Mouse (Mus musculus): Measurements from ENCODE around the gene Gys2. TPM values are rescaled to one million over a fixed set of nuclear protein-coding genes. Genes with fewer than 3 reads are reported as not detected.

Gene Gys2
- polyA plus RNA-seq, 1 experiment, result not detected

- H3K4me1 ChIP-seq (ENCODE audit: control insufficient read depth, insufficient read depth, low read length), result peaks cover 12% of the 10 kb centered on the region
- H3K4me3 ChIP-seq (ENCODE audit: insufficient read depth, low read length), result no peak overlapping the region
- no peak for TF ChIP-seq POLR2A (IDR thresholded peaks at IDR 0.05; ENCODE audit: borderline replicate concordance, low read depth, low read length)
- H3K27ac ChIP-seq (ENCODE audit: insufficient read depth, low read depth, low read length), result no peak overlapping the region
These were observed 92.9 kb downstream of the Gys2 start for GRCm38 (mm10) chr6:142379961-142380360.

GRCm38 (mm10) chr6:142378576-142379330, 94.2 kb downstream of the Gys2 start:
- H3K27ac ChIP-seq (ENCODE audit: insufficient read depth, low read depth, low read length), result no peak overlapping the region
- H3K4me1 ChIP-seq (ENCODE audit: control insufficient read depth, insufficient read depth, low read length), result peaks cover 12% of the 10 kb centered on the region
- no peak overlapping the region for H3K4me3 ChIP-seq (ENCODE audit: insufficient read depth, low read length)
- TF ChIP-seq POLR2A (IDR thresholded peaks at IDR 0.05; ENCODE audit: borderline replicate concordance, low read depth, low read length), result no peak
- no peak for TF ChIP-seq CTCF (IDR thresholded peaks at IDR 0.05; ENCODE audit: low read depth, low read length)

DNA sequence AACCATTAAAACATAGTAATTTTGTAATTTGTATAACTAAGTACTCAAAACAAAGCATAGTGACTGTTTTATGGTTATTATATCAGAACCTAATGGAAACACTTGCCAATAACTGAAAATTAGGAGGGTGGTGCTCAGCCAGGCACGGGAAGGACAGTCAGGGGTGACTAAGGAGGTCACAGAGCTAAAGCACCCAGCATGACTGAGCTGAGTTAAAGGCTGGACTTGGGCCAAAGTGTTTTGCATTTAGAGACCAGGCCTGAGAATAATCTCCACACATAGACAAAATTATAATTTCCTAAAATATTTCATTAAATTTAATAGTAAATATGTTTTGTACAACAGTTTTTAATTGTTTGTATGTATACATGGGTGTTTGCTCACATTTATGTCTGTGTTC, 95.8 kb downstream of the Gys2 start:
- no peak for TF ChIP-seq POLR2A (IDR thresholded peaks at IDR 0.05; ENCODE audit: borderline replicate concordance, low read depth, low read length)
- TF ChIP-seq CTCF (IDR thresholded peaks at IDR 0.05; ENCODE audit: low read depth, low read length), result no peak
- H3K4me1 ChIP-seq (ENCODE audit: control insufficient read depth, insufficient read depth, low read length), result peaks cover 12% of the 10 kb centered on the region
- H3K27ac ChIP-seq (ENCODE audit: insufficient read depth, low read depth, low read length), result no peak overlapping the region
- no peak overlapping the region for H3K4me3 ChIP-seq (ENCODE audit: insufficient read depth, low read length)

Other genes starting within 250 kb of the Gys2 start
- gene Iapp, start 174.7 kb downstream of the Gys2 start, polyA plus RNA-seq (2012; ENCODE audit: insufficient read depth, insufficient read length, missing spikeins), result not detected in 2 replicates
- not detected in 2 replicates for gene Slco1a5, start 150.1 kb downstream of the Gys2 start, polyA plus RNA-seq (2012; ENCODE audit: insufficient read depth, insufficient read length, missing spikeins)
- 11.1 and 11.9 TPM in 2 replicates for gene Pyroxd1, start 127.5 kb downstream of the Gys2 start, polyA plus RNA-seq (2012; ENCODE audit: insufficient read depth, insufficient read length, missing spikeins)
- gene Recql, start 86.0 kb downstream of the Gys2 start, polyA plus RNA-seq (2012; ENCODE audit: insufficient read depth, insufficient read length, missing spikeins), result 24.7 and 32.4 TPM in 2 replicates
- 18.9 and 29.6 TPM in 2 replicates for gene Golt1b, start 85.9 kb downstream of the Gys2 start, polyA plus RNA-seq (2012; ENCODE audit: insufficient read depth, insufficient read length, missing spikeins)
- 0.49 TPM in 1 of 2 replicates, not detected in the other for gene Spx, start 59.7 kb downstream of the Gys2 start, polyA plus RNA-seq (2012; ENCODE audit: insufficient read depth, insufficient read length, missing spikeins)
- 16.1 and 17.0 TPM in 2 replicates for gene Ldhb, start 34.8 kb upstream of the Gys2 start, polyA plus RNA-seq (2012; ENCODE audit: insufficient read depth, insufficient read length, missing spikeins)
- not detected in 2 replicates for gene Kcnj8, start 98.5 kb upstream of the Gys2 start, polyA plus RNA-seq (2012; ENCODE audit: insufficient read depth, insufficient read length, missing spikeins)
- gene Abcc9, start 229.2 kb upstream of the Gys2 start, polyA plus RNA-seq (2012; ENCODE audit: insufficient read depth, insufficient read length, missing spikeins), result not detected in 2 replicates

Measured in bone marrow macrophage, adult 2 months (primary cell).